28 mouse cellular contexts compared by ENCODE assay signal in genomic region chr5:47781608-47782007, GRCm38 (mm10).
"Had no signal": no experiment of that assay in that cellular context is flagged by ENCODE, and none has a peak within 500 bp of the region (broad histone marks: within the 10 kb centered on the region; RNA-seq: fewer than 3 reads in every experiment).

No protein-coding gene starts in this region.

- H3K4me2 ChIP-seq: heart, embryonic 11.5 days; heart, embryonic 13.5 days; heart, embryonic 15.5 days; hindbrain, embryonic 12.5 days; hindbrain, embryonic 14.5 days; intestine, embryonic 15.5 days; kidney, embryonic 15.5 days; limb, embryonic 13.5 days; limb, embryonic 15.5 days; liver, embryonic 15.5 days had no signal

- H3K27ac ChIP-seq: heart, adult 2 months; heart, embryonic 13.5 days; heart, embryonic 15.5 days; hindbrain, embryonic 10.5 days; hindbrain, embryonic 12.5 days; hindbrain, embryonic 14.5 days; intestine, embryonic 15.5 days; kidney, embryonic 15.5 days; kidney, postnatal 0 days; limb, embryonic 13.5 days; limb, embryonic 15.5 days; liver, embryonic 15.5 days had no signal

- H3K36me3 ChIP-seq: heart, embryonic 13.5 days; heart, embryonic 15.5 days; hindbrain, embryonic 10.5 days; hindbrain, embryonic 12.5 days; intestine, embryonic 15.5 days; kidney, embryonic 15.5 days; limb, embryonic 13.5 days; limb, embryonic 15.5 days; liver, embryonic 15.5 days had no signal

- H3K9me3 ChIP-seq: heart, embryonic 13.5 days; heart, embryonic 15.5 days; hindbrain, embryonic 10.5 days; hindbrain, embryonic 12.5 days; intestine, embryonic 15.5 days; kidney, embryonic 15.5 days; limb, embryonic 13.5 days; limb, embryonic 15.5 days; liver, embryonic 15.5 days had no signal

- H3K4me1 ChIP-seq: heart, embryonic 13.5 days; heart, embryonic 15.5 days; hindbrain, embryonic 10.5 days; hindbrain, embryonic 12.5 days; intestine, embryonic 15.5 days; kidney, embryonic 15.5 days; limb, embryonic 13.5 days; limb, embryonic 15.5 days; liver, embryonic 15.5 days had no signal

- H3K9ac ChIP-seq: heart, embryonic 13.5 days; heart, embryonic 15.5 days; hindbrain, embryonic 12.5 days; hindbrain, embryonic 14.5 days; intestine, embryonic 15.5 days; kidney, embryonic 15.5 days; limb, embryonic 13.5 days; limb, embryonic 15.5 days; liver, embryonic 15.5 days had no signal

- H3K27me3 ChIP-seq: heart, embryonic 13.5 days; heart, embryonic 15.5 days; hindbrain, embryonic 12.5 days; intestine, embryonic 15.5 days; kidney, embryonic 15.5 days; limb, embryonic 13.5 days; limb, embryonic 15.5 days; liver, embryonic 15.5 days had no signal

- ATAC-seq: hindbrain, embryonic 16.5 days; inflammation-experienced regulatory T-cells, adult 6 months; intestine, embryonic 15.5 days; intestine, postnatal 0 days had no signal

- DNase-seq: gastrocnemius, postnatal 14 days; gastrocnemius, postnatal 36 days; heart, adult 11 months; heart, adult 2 months; heart, postnatal 14 days; heart, postnatal 4 days; kidney, adult 18-20 months; kidney, adult 9 months; kidney, postnatal 14 days; kidney, postnatal 36 days; layer of hippocampus, adult 9-11 months; layer of hippocampus, postnatal 36 days; left cerebral cortex, postnatal 4 days had no signal

- H3K4me3 ChIP-seq: heart, adult 2 months; heart, embryonic 13.5 days; heart, embryonic 15.5 days; hindbrain, embryonic 10.5 days; hindbrain, embryonic 12.5 days; intestine, embryonic 15.5 days; kidney, embryonic 15.5 days; limb, embryonic 13.5 days; limb, embryonic 15.5 days; liver, embryonic 15.5 days had no signal
